Comparison of ENCODE assay signal across 17 mouse cellular contexts in genomic region chr14:122233212-122233714, GRCm38 (mm10). TPM values are rescaled to one million over a fixed set of nuclear protein-coding genes. Genes with fewer than 3 reads are reported as not detected.
DNase-seq lines count a peak whose midpoint lies in the region; ATAC-seq lines count a peak whose summit lies in the region.
"Had no signal": no experiment of that assay in that cellular context is flagged by ENCODE, and none has a peak within 500 bp of the region (broad histone marks: within the 10 kb centered on the region; RNA-seq: fewer than 3 reads in every experiment).

No protein-coding gene starts in this region.

- H3K9me3 ChIP-seq in forebrain, embryonic 14.5 days (replicated peaks; ENCODE audit: control insufficient read depth, low read length): no peaks in the 10 kb centered on the region
- H3K9me3 ChIP-seq in midbrain, embryonic 11.5 days (ENCODE audit: control insufficient read depth, low read length): no peaks in the 10 kb centered on the region
- H3K9me3 ChIP-seq: embryonic facial prominence, embryonic 10.5 days; liver, embryonic 12.5 days; lung, embryonic 15.5 days; megakaryocyte, embryonic 14.5 days; neural tube, embryonic 15.5 days had no signal

- H3K4me1 ChIP-seq in forebrain, embryonic 14.5 days (ENCODE audit: control insufficient read depth, insufficient read depth, low read length): peaks cover 11% of the 10 kb centered on the region
- H3K4me1 ChIP-seq in midbrain, embryonic 11.5 days (ENCODE audit: control insufficient read depth, insufficient read depth, low read length): peaks cover 17% of the 10 kb centered on the region
- H3K4me1 ChIP-seq: liver, embryonic 12.5 days; lung, embryonic 15.5 days; megakaryocyte, embryonic 14.5 days; neural tube, embryonic 15.5 days had no signal

- 0 out of 2 replicates have a peak, but pooled peaks cover 18% of the 10 kb centered on the region for H3K27me3 ChIP-seq in forebrain, embryonic 14.5 days (replicated peaks; ENCODE audit: control insufficient read depth, insufficient read depth, low read length)
- peaks cover 21% of the 10 kb centered on the region for H3K27me3 ChIP-seq in midbrain, embryonic 11.5 days (ENCODE audit: control insufficient read depth, insufficient read depth, low read length)

- H3K36me3 ChIP-seq in forebrain, embryonic 14.5 days (ENCODE audit: control insufficient read depth, insufficient read depth, low read length): no peaks in the 10 kb centered on the region
- no peaks in the 10 kb centered on the region for H3K36me3 ChIP-seq in midbrain, embryonic 11.5 days (ENCODE audit: control insufficient read depth, insufficient read depth, low read length)
- H3K36me3 ChIP-seq: embryonic facial prominence, embryonic 10.5 days; liver, embryonic 12.5 days; lung, embryonic 15.5 days; neural tube, embryonic 15.5 days had no signal

- H3K4me3 ChIP-seq in forebrain, embryonic 14.5 days (ENCODE audit: low read depth, low read length): no peak overlapping the region
- no peak overlapping the region for H3K4me3 ChIP-seq in midbrain, embryonic 11.5 days (ENCODE audit: low read depth, low read length)
- H3K4me3 ChIP-seq: embryonic facial prominence, embryonic 10.5 days; erythroblast, embryonic 14.5 days; liver, embryonic 12.5 days; lung, embryonic 15.5 days; megakaryocyte, embryonic 14.5 days; neural tube, embryonic 15.5 days had no signal

- 78% methylated on average over 19 of the region's 19 CpGs for WGBS in forebrain, embryonic 14.5 days
- WGBS in midbrain, embryonic 11.5 days: 92% methylated on average over 19 of the region's 19 CpGs

- ATAC-seq in cerebellum, adult (ENCODE audit: insufficient number of reproducible peaks, low FRiP score, low TSS enrichment): peak; percentile 62
- no peak for ATAC-seq in forebrain, embryonic 14.5 days
- no peak for ATAC-seq in midbrain, embryonic 11.5 days (ENCODE audit: low FRiP score)
- no peak for ATAC-seq in megakaryocyte progenitor cell, adult 5-6 weeks (replicated peaks; ENCODE audit: poor library complexity)
- ATAC-seq: liver, embryonic 12.5 days had no signal

- H3K9ac ChIP-seq in forebrain, embryonic 14.5 days (ENCODE audit: low read length): no peak overlapping the region
- H3K9ac ChIP-seq in midbrain, embryonic 11.5 days (ENCODE audit: low read length): no peak overlapping the region
- H3K9ac ChIP-seq: liver, embryonic 12.5 days; lung, embryonic 15.5 days; neural tube, embryonic 15.5 days had no signal

- no peak for DNase-seq in cerebellum, postnatal 4 days (ENCODE audit: low spot score in 2 of 2)
- DNase-seq in cerebellum, adult 18-20 months: peak; percentile 78 to 80
- peak; percentile 53 for DNase-seq in kidney, adult 11 months
- peak; percentile 34 for DNase-seq in kidney, postnatal 10 days
- DNase-seq in forebrain, embryonic 14.5 days (ENCODE audit: low spot score): no peak
- no peak for DNase-seq in midbrain, embryonic 11.5 days (ENCODE audit: low spot score, missing footprints)
- DNase-seq: adrenal gland, postnatal 14 days; gastrocnemius, postnatal 14 days; thymus, postnatal 4 days had no signal

- H3K27ac ChIP-seq in forebrain, embryonic 14.5 days (ENCODE audit: low read depth, low read length): no peak overlapping the region
- no peak overlapping the region for H3K27ac ChIP-seq in midbrain, embryonic 11.5 days (ENCODE audit: low read depth, low read length)
- H3K27ac ChIP-seq: embryonic facial prominence, embryonic 10.5 days; liver, embryonic 12.5 days; lung, embryonic 15.5 days; neural tube, embryonic 15.5 days had no signal

- no peak overlapping the region for H3K4me2 ChIP-seq in forebrain, embryonic 14.5 days (ENCODE audit: low read length)
- H3K4me2 ChIP-seq in midbrain, embryonic 11.5 days: no peak overlapping the region
- H3K4me2 ChIP-seq: liver, embryonic 12.5 days; lung, embryonic 15.5 days; neural tube, embryonic 15.5 days had no signal

RNA-seq across cellular contexts. Expression of gene Clybl, which starts 51.8 kb away (rescaled TPM):
- polyA plus RNA-seq in forebrain, embryonic 14.5 days (2014; fragmentation: Nextera tagmentation; extraction: Ambion mirVana): 16.0 and 18.9 TPM in 2 replicates
- 27.6 and 31.5 TPM in 2 replicates for polyA plus RNA-seq in midbrain, embryonic 11.5 days (2014; fragmentation: Nextera tagmentation; extraction: Ambion mirVana)
- 30.4 and 31.5 TPM in 2 replicates for total RNA-seq in megakaryocyte progenitor cell, adult 5-6 weeks (2015)
- total RNA-seq in megakaryocyte progenitor cell, adult 5-6 weeks (2017): 6.8 and 8.5 TPM in 2 replicates

Comparison
In these comparisons a context has a peak if more than half of its experiments do, and no peak if none do; other contexts are left out.
1. DNase-seq: peak in cerebellum, adult 18-20 months (2 of 2), kidney, adult 11 months (single experiment) and kidney, postnatal 10 days (single experiment); none in cerebellum, postnatal 4 days (0 of 2), forebrain, embryonic 14.5 days (single experiment) and midbrain, embryonic 11.5 days (single experiment).